In genomic region chr19:29514130-29514529, GRCm38 (mm10) we compare ENCODE assay signal across 23 mouse cellular contexts.
"Had no signal": no experiment of that assay in that cellular context is flagged by ENCODE, and none has a peak within 500 bp of the region (broad histone marks: within the 10 kb centered on the region; RNA-seq: fewer than 3 reads in every experiment).

No protein-coding gene starts in this region.

- H3K4me1 ChIP-seq: heart, embryonic 10.5 days; heart, embryonic 12.5 days; hindbrain, embryonic 13.5 days; hindbrain, embryonic 15.5 days; kidney, embryonic 15.5 days had no signal

- H3K9me3 ChIP-seq: heart, embryonic 10.5 days; hindbrain, embryonic 13.5 days; hindbrain, embryonic 15.5 days; kidney, embryonic 15.5 days; limb, embryonic 15.5 days had no signal

- ATAC-seq: forebrain, postnatal 0 days; hindbrain, postnatal 0 days; intestine, embryonic 16.5 days had no signal

- H3K9ac ChIP-seq: forebrain, postnatal 0 days; heart, embryonic 12.5 days; hindbrain, embryonic 13.5 days; hindbrain, embryonic 15.5 days; kidney, embryonic 15.5 days; limb, embryonic 13.5 days; limb, embryonic 15.5 days had no signal

- H3K4me2 ChIP-seq: heart, embryonic 12.5 days; hindbrain, embryonic 13.5 days; hindbrain, embryonic 15.5 days; kidney, embryonic 15.5 days; limb, embryonic 13.5 days; limb, embryonic 15.5 days had no signal

- H3K27ac ChIP-seq: heart, adult 2 months; heart, embryonic 10.5 days; hindbrain, embryonic 13.5 days; hindbrain, embryonic 15.5 days; hindbrain, postnatal 0 days; kidney, embryonic 15.5 days; kidney, postnatal 0 days; limb, embryonic 13.5 days; limb, embryonic 15.5 days had no signal

- H3K27me3 ChIP-seq: heart, embryonic 12.5 days; hindbrain, embryonic 13.5 days; hindbrain, embryonic 15.5 days; kidney, embryonic 15.5 days; limb, embryonic 13.5 days; limb, embryonic 15.5 days had no signal

- H3K36me3 ChIP-seq: hindbrain, embryonic 13.5 days; hindbrain, embryonic 15.5 days had no signal

- DNase-seq: forebrain, postnatal 0 days; gastrocnemius, postnatal 14 days; heart, adult 2 months; heart, postnatal 10 days; heart, postnatal 36 days; kidney, adult 11 months; kidney, adult 2 months; kidney, adult 9 months; kidney, postnatal 14 days; kidney, postnatal 36 days; layer of hippocampus, adult 9-11 months; layer of hippocampus, postnatal 36 days; left cerebral cortex, postnatal 4 days had no signal

- H3K4me3 ChIP-seq: heart, adult 2 months; heart, embryonic 10.5 days; heart, embryonic 12.5 days; hindbrain, embryonic 13.5 days; hindbrain, embryonic 15.5 days; kidney, embryonic 15.5 days; limb, embryonic 13.5 days; limb, embryonic 15.5 days had no signal
